Comparison of ENCODE assay signal across 8 mouse cellular contexts in genomic region chr3:123168815-123169214, GRCm38 (mm10).
DNase-seq lines count a peak whose midpoint lies in the region; ATAC-seq and TF ChIP-seq lines count a peak whose summit lies in the region.
"Had no signal": no experiment of that assay in that cellular context is flagged by ENCODE, and none has a peak within 500 bp of the region (broad histone marks: within the 10 kb centered on the region; RNA-seq: fewer than 3 reads in every experiment).

No protein-coding gene starts in this region.

- no peak; the same call in 1 of the 2 replicates for ATAC-seq in kidney, postnatal 0 days (replicated peaks; ENCODE audit: low FRiP score, low read depth)
- ATAC-seq in liver, embryonic 13.5 days (ENCODE audit: low read depth) = no peak

- peak; percentile 50 for DNase-seq in T-cell, adult 2 months (ENCODE audit: low spot score)
- DNase-seq in cerebellum, postnatal 14 days = peak; percentile 68 to 72
- DNase-seq in gastrocnemius, adult 18-20 months (ENCODE audit: low spot score) = peak; percentile 69
- DNase-seq in kidney, postnatal 0 days (ENCODE audit: low spot score) = peak; percentile 94
- DNase-seq in liver, embryonic 13.5 days = peak; percentile 9
- DNase-seq in retina, postnatal 7 days (ENCODE audit: low read depth, low spot score) = peak; percentile 58

- H3K9me3 ChIP-seq in E14TG2a.4 (ENCODE audit: low read length) = no peaks in the 10 kb centered on the region
- no peaks in the 10 kb centered on the region for H3K9me3 ChIP-seq in kidney, postnatal 0 days (replicated peaks; ENCODE audit: low read length)
- H3K9me3 ChIP-seq in liver, embryonic 13.5 days (replicated peaks) = no peaks in the 10 kb centered on the region
- H3K9me3 ChIP-seq: hindbrain, embryonic 15.5 days had no signal

- no peak overlapping the region for H3K9ac ChIP-seq in kidney, postnatal 0 days (ENCODE audit: low read depth, low read length)
- H3K9ac ChIP-seq in liver, embryonic 13.5 days = no peak overlapping the region
- H3K9ac ChIP-seq: hindbrain, embryonic 15.5 days had no signal

- no peak overlapping the region for H3K27ac ChIP-seq in kidney, postnatal 0 days
- no peak overlapping the region for H3K27ac ChIP-seq in liver, embryonic 13.5 days
- H3K27ac ChIP-seq: hindbrain, embryonic 15.5 days had no signal

- H3K36me3 ChIP-seq in E14TG2a.4 (ENCODE audit: insufficient read depth, low read length) = no peaks in the 10 kb centered on the region
- no peaks in the 10 kb centered on the region for H3K36me3 ChIP-seq in kidney, postnatal 0 days (ENCODE audit: insufficient read depth, low read length)
- H3K36me3 ChIP-seq in liver, embryonic 13.5 days = no peaks in the 10 kb centered on the region
- H3K36me3 ChIP-seq: hindbrain, embryonic 15.5 days had no signal

- no peak overlapping the region for H3K4me2 ChIP-seq in kidney, postnatal 0 days (ENCODE audit: low read length)
- no peak overlapping the region for H3K4me2 ChIP-seq in liver, embryonic 13.5 days
- H3K4me2 ChIP-seq: hindbrain, embryonic 15.5 days had no signal

- H3K4me3 ChIP-seq in E14TG2a.4 (replicated peaks; ENCODE audit: low read length) = no peak overlapping the region
- no peak overlapping the region for H3K4me3 ChIP-seq in kidney, postnatal 0 days (replicated peaks; ENCODE audit: low read depth, low read length)
- H3K4me3 ChIP-seq in liver, embryonic 13.5 days (replicated peaks) = no peak overlapping the region
- H3K4me3 ChIP-seq: hindbrain, embryonic 15.5 days had no signal

- peaks cover 3% of the 10 kb centered on the region; the same call in 1 of the 2 replicates for H3K4me1 ChIP-seq in E14TG2a.4 (replicated peaks; ENCODE audit: low read depth, low read length)
- peaks cover 2% of the 10 kb centered on the region; the same call in 1 of the 2 replicates for H3K4me1 ChIP-seq in kidney, postnatal 0 days (replicated peaks; ENCODE audit: insufficient read depth, low read length)
- H3K4me1 ChIP-seq in liver, embryonic 13.5 days (replicated peaks) = 0 out of 2 replicates have a peak, but pooled peaks cover 9% of the 10 kb centered on the region
- H3K4me1 ChIP-seq: hindbrain, embryonic 15.5 days had no signal

- peak; percentile 60 for TF ChIP-seq CTCF in E14TG2a.4 (conservative IDR thresholded peaks at IDR 0.05; ENCODE audit: low read length)
- TF ChIP-seq CTCF in kidney, postnatal 0 days (IDR thresholded peaks at IDR 0.05; ENCODE audit: low read depth) = peak; percentile 97

- peaks cover 17% of the 10 kb centered on the region for H3K27me3 ChIP-seq in E14TG2a.4 (ENCODE audit: insufficient read depth, low read length)
- H3K27me3 ChIP-seq in kidney, postnatal 0 days (ENCODE audit: insufficient read depth, low read length) = no peaks in the 10 kb centered on the region
- H3K27me3 ChIP-seq in liver, embryonic 13.5 days = no peaks in the 10 kb centered on the region
- H3K27me3 ChIP-seq: hindbrain, embryonic 15.5 days had no signal

- 9% methylated on average over 5 of the region's 5 CpGs for WGBS in kidney, postnatal 0 days
- 7% methylated on average over 5 of the region's 5 CpGs for whole genome bisulfite sequencing in liver, embryonic 13.5 days (ENCODE audit: insufficient replicate concordance)

Comparison
In these comparisons a context has a peak if more than half of its experiments do, and no peak if none do; other contexts are left out.
1. DNase-seq: peak in every context shown above with its lines; median percentile 94 in kidney, postnatal 0 days; 70 in cerebellum, postnatal 14 days; 69 in gastrocnemius, adult 18-20 months; 58 in retina, postnatal 7 days; 50 in T-cell, adult 2 months; 9 in liver, embryonic 13.5 days.